ENCODE assay signal across 17 mouse cellular contexts in genomic region chr12:56905652-56906305, GRCm38 (mm10).
DNase-seq lines count a peak whose midpoint lies in the region; ATAC-seq lines count a peak whose summit lies in the region.
"Had no signal": no experiment of that assay in that cellular context is flagged by ENCODE, and none has a peak within 500 bp of the region (broad histone marks: within the 10 kb centered on the region; RNA-seq: fewer than 3 reads in every experiment).

No protein-coding gene starts in this region.

- H3K4me1 ChIP-seq in neural tube, embryonic 12.5 days = 0 out of 2 replicates have a peak, but pooled peaks cover 4% of the 10 kb centered on the region
- H3K4me1 ChIP-seq in intestine, embryonic 15.5 days (replicated peaks) = no peaks in the 10 kb centered on the region
- H3K4me1 ChIP-seq: embryonic facial prominence, embryonic 15.5 days; forebrain, embryonic 15.5 days had no signal

- no peak for DNase-seq in neural tube, embryonic 10.5 days (ENCODE audit: extremely low spot score, low spot score)
- DNase-seq in kidney, adult 18-20 months = peak; percentile 26
- DNase-seq in kidney, postnatal 25 days = peak; percentile 28 to 65
- DNase-seq in layer of hippocampus, postnatal 25 days (ENCODE audit: extremely low spot score in 1 of 2, low spot score in 1 of 2) = no peak
- DNase-seq in adrenal gland, adult (ENCODE audit: inconsistent age in 2 of 2, low spot score in 1 of 2) = no peak
- DNase-seq: adrenal gland, adult 2 months; cerebellum, adult 8-10 months; lung, postnatal 4 days; retina, postnatal 1 day; spleen, adult 18-20 months; thymus, postnatal 36 days had no signal

- H3K27ac ChIP-seq in neural tube, embryonic 12.5 days = no peak overlapping the region
- no peak overlapping the region for H3K27ac ChIP-seq in intestine, embryonic 15.5 days
- H3K27ac ChIP-seq: embryonic facial prominence, embryonic 15.5 days; forebrain, embryonic 15.5 days; hindbrain, embryonic 14.5 days; layer of hippocampus, adult 2 months had no signal

- H3K4me3 ChIP-seq in neural tube, embryonic 12.5 days = no peak overlapping the region
- H3K4me3 ChIP-seq in intestine, embryonic 15.5 days (replicated peaks) = no peak overlapping the region
- H3K4me3 ChIP-seq: embryonic facial prominence, embryonic 15.5 days; forebrain, embryonic 15.5 days; layer of hippocampus, adult 2 months had no signal

- H3K36me3 ChIP-seq in neural tube, embryonic 12.5 days = no peaks in the 10 kb centered on the region
- H3K36me3 ChIP-seq in intestine, embryonic 15.5 days = no peaks in the 10 kb centered on the region
- H3K36me3 ChIP-seq: embryonic facial prominence, embryonic 15.5 days; forebrain, embryonic 15.5 days had no signal

- H3K4me2 ChIP-seq in neural tube, embryonic 12.5 days (replicated peaks) = peak overlapping the region; percentile 18
- H3K4me2 ChIP-seq in intestine, embryonic 15.5 days (replicated peaks) = no peak overlapping the region
- H3K4me2 ChIP-seq: embryonic facial prominence, embryonic 15.5 days; forebrain, embryonic 15.5 days; hindbrain, embryonic 14.5 days had no signal

- H3K27me3 ChIP-seq in neural tube, embryonic 12.5 days (replicated peaks) = no peaks in the 10 kb centered on the region
- H3K27me3 ChIP-seq in intestine, embryonic 15.5 days (replicated peaks) = no peaks in the 10 kb centered on the region
- H3K27me3 ChIP-seq: embryonic facial prominence, embryonic 15.5 days; forebrain, embryonic 15.5 days had no signal

- H3K9me3 ChIP-seq in neural tube, embryonic 12.5 days = no peaks in the 10 kb centered on the region
- H3K9me3 ChIP-seq in intestine, embryonic 15.5 days = no peaks in the 10 kb centered on the region
- H3K9me3 ChIP-seq: embryonic facial prominence, embryonic 15.5 days; forebrain, embryonic 15.5 days had no signal

- no peak overlapping the region for H3K9ac ChIP-seq in neural tube, embryonic 12.5 days
- H3K9ac ChIP-seq in intestine, embryonic 15.5 days = no peak overlapping the region
- H3K9ac ChIP-seq: embryonic facial prominence, embryonic 15.5 days; forebrain, embryonic 15.5 days; hindbrain, embryonic 14.5 days had no signal

- ATAC-seq in neural tube, embryonic 12.5 days (ENCODE audit: low FRiP score, low read depth) = no peak
- no peak for ATAC-seq in intestine, embryonic 15.5 days

- WGBS in neural tube, embryonic 12.5 days = 34% methylated on average over 9 of the region's 9 CpGs
- 40% methylated on average over 9 of the region's 9 CpGs for WGBS in intestine, embryonic 15.5 days

Comparison
In these comparisons a context has a peak if more than half of its experiments do, and no peak if none do; other contexts are left out.
1. DNase-seq: peak in kidney, adult 18-20 months (single experiment) and kidney, postnatal 25 days (2 of 2); none in neural tube, embryonic 10.5 days (single experiment), layer of hippocampus, postnatal 25 days (0 of 2) and adrenal gland, adult (0 of 2).